Mouse (Mus musculus) heart, postnatal 0 days (tissue): Measurements from ENCODE around the gene Slc10a6. TPM values are rescaled to one million over a fixed set of nuclear protein-coding genes. Genes with fewer than 3 reads are reported as not detected.

ENCODE experiments used
- ATAC-seq: fragments of 200-750 bp; cut with Nextera tagmentation; 2 replicates; pipeline ENCODE4 v1.8.0; 2017; ENCODE audit warnings: low read depth, moderate number of reproducible peaks, moderate library complexity; ENCODE audit not compliant: insufficient read depth
- DNase-seq: peaks from one replicate; pipeline ENCODE4 v3.0.0-alpha.2; 2016; ENCODE audit warnings: low spot score
- H3K27ac ChIP-seq: fragments of 300-500 bp; sonication (generic); 2 replicates; pipeline ENCODE4 v1.5.1; 2014; ENCODE audit warnings: low read depth, mild to moderate bottlenecking
- H3K27me3 ChIP-seq: fragments of 300-500 bp; sonication (generic); 2 replicates; pipeline ENCODE4 v1.6.1; 2014; ENCODE audit warnings: low read length, mixed read lengths; ENCODE audit not compliant: control insufficient read depth, insufficient read depth
- H3K36me3 ChIP-seq: fragments of 300-500 bp; sonication (generic); replicated peaks from 2 replicates; pipeline ENCODE4 v1.6.1; 2014; ENCODE audit warnings: low read length, mixed read lengths; ENCODE audit not compliant: control insufficient read depth, insufficient read depth
- H3K4me1 ChIP-seq: fragments of 300-500 bp; sonication (generic); 2 replicates; pipeline ENCODE4 v1.6.1; 2014; ENCODE audit warnings: antibody characterized with exemption; ENCODE audit not compliant: control insufficient read depth, insufficient read depth
- H3K4me2 ChIP-seq: fragments of 300-500 bp; sonication (generic); 2 replicates; pipeline ENCODE4 v1.6.1; 2014; ENCODE audit warnings: low read depth, mild to moderate bottlenecking, low read length, moderate library complexity
- H3K4me3 ChIP-seq: fragments of 300-500 bp; sonication (generic); 2 replicates; pipeline ENCODE4 v1.5.1; 2014; ENCODE audit warnings: low read depth, low read length
- H3K9ac ChIP-seq: fragments of 300-500 bp; sonication (generic); replicated peaks from 2 replicates; pipeline ENCODE4 v1.6.1; 2014; ENCODE audit warnings: low read depth, low read length, mixed read lengths
- H3K9me3 ChIP-seq: fragments of 300-500 bp; sonication (generic); replicated peaks from 2 replicates; pipeline ENCODE4 v1.6.1; 2016; ENCODE audit warnings: low read length; ENCODE audit not compliant: control insufficient read depth
- CTCF ChIP-seq: IDR thresholded peaks from 2 replicates; pipeline ENCODE4 v1.5.1; 2016; ENCODE audit warnings: antibody characterized with exemption, control low read depth, low read depth
- EP300 ChIP-seq: IDR thresholded peaks from 2 replicates; pipeline ENCODE4 v1.6.1; 2016; ENCODE audit warnings: antibody characterized with exemption, low read depth
- WGBS: fragments of 180-500 bp; shearing (Covaris S2); extraction: QIAGEN DNeasy Blood & Tissue Kit; methylation state at CpG from one replicate; pipeline ENCODE4 v1.1.7; 2014; 5-methylcytosine and 5-hydroxymethylcytosine counted together
- polyA plus RNA-seq: library from polyadenylated mRNA; unstranded; fragments of >200 nt; fragmentation: Nextera tagmentation; extraction: Ambion mirVana; gene quantifications from 2 replicates; pipeline ENCODE4 v1.2.1, GENCODE M21; 2015
- total RNA-seq: library from RNA; depleted of rRNA; stranded (reverse); fragments of >200 nt; gene quantifications from 2 replicates; pipeline ENCODE4 v1.2.3, GENCODE M21; 2014; ENCODE audit warnings: low replicate concordance

The Slc10a6 gene
- total and polyA plus RNA-seq, 2 experiments from 2014 or later = 1.7 to 9.6 TPM

GRCm38 (mm10) chr5:103637162-103637561, 8.0 kb upstream of the Slc10a6 start:
- Histone ChIP-seq H3K27me3 (no peaks in the 10 kb centered on the region), H3K4me3 (no peak overlapping the region), H3K27ac (no peak overlapping the region), H3K4me1 (no peaks in the 10 kb centered on the region), H3K9me3 (no peaks in the 10 kb centered on the region), H3K36me3 (no peaks in the 10 kb centered on the region), H3K9ac (no peak overlapping the region), H3K4me2 (no peak overlapping the region)
- DNase-seq (no peak), ATAC-seq (no peak)
- TF ChIP-seq EP300 = no peak
- TF ChIP-seq CTCF = no peak
- WGBS = 87% methylated on average over 2 of the region's 2 CpGs

- Histone ChIP-seq H3K9ac (no peak overlapping the region; the same call in 1 of the 2 replicates), H3K4me3 (no peak overlapping the region), H3K27me3 (no peaks in the 10 kb centered on the region), H3K36me3 (no peaks in the 10 kb centered on the region), H3K27ac (peak overlapping the region; percentile 95), H3K9me3 (no peaks in the 10 kb centered on the region), H3K4me1 (peaks cover 22% of the 10 kb centered on the region), H3K4me2 (peak overlapping the region; percentile 48; the same call in 1 of the 2 replicates)
- 53% methylated on average over 9 of the region's 9 CpGs for WGBS
- TF ChIP-seq EP300 = no peak
- TF ChIP-seq CTCF = no peak
- no peak for ATAC-seq
- no peak for DNase-seq
Observed at GRCm38 (mm10) chr5:103629854-103630580, 814 bp upstream of the Slc10a6 start.

- WGBS = 64% methylated on average over 6 of the region's 6 CpGs
- DNase-seq = no peak
- no peak for ATAC-seq
- peak overlapping the region; percentile 14 for H3K4me3 ChIP-seq
- H3K27ac ChIP-seq = peak overlapping the region; percentile 95
- no peaks in the 10 kb centered on the region for H3K27me3 ChIP-seq
- H3K4me1 ChIP-seq = peaks cover 22% of the 10 kb centered on the region
- H3K9me3 ChIP-seq = no peaks in the 10 kb centered on the region
- peak overlapping the region; percentile 48 for H3K4me2 ChIP-seq
- H3K9ac ChIP-seq = no peak overlapping the region
- H3K36me3 ChIP-seq = no peaks in the 10 kb centered on the region
- TF ChIP-seq CTCF = no peak
- TF ChIP-seq EP300 = no peak
Observed at GRCm38 (mm10) chr5:103628499-103628898, 704 bp downstream of the Slc10a6 start.

- H3K36me3 ChIP-seq = no peaks in the 10 kb centered on the region
- no peak for DNase-seq
Observed at GRCm38 (mm10) chr5:103624831-103625230, 4.4 kb downstream of the Slc10a6 start.

GRCm38 (mm10) chr5:103622321-103622720, 6.9 kb downstream of the Slc10a6 start:
- ATAC-seq = no peak
- Histone ChIP-seq H3K27me3 (no peaks in the 10 kb centered on the region), H3K4me1 (peaks cover 15% of the 10 kb centered on the region; the same call in 1 of the 2 replicates), H3K36me3 (no peaks in the 10 kb centered on the region; the same call in 1 of the 2 replicates), H3K4me2 (no peak overlapping the region), H3K9me3 (no peaks in the 10 kb centered on the region), H3K4me3 (no peak overlapping the region), H3K9ac (no peak overlapping the region), H3K27ac (peak overlapping the region; percentile 17; the same call in 1 of the 2 replicates)
- DNase-seq = no peak
- 62% methylated on average over 5 of the region's 5 CpGs for WGBS
- TF ChIP-seq CTCF (no peak), EP300 (no peak)

More at GRCm38 (mm10) chr5:103624831-103625230, 4.4 kb downstream of the Slc10a6 start:
- H3K27ac ChIP-seq = no peak overlapping the region
- TF ChIP-seq CTCF (no peak), EP300 (no peak)
- no peak overlapping the region for H3K4me3 ChIP-seq
- no peak overlapping the region for H3K4me2 ChIP-seq
- H3K27me3 ChIP-seq = no peaks in the 10 kb centered on the region
- peaks cover 31% of the 10 kb centered on the region for H3K4me1 ChIP-seq
- WGBS = 75% methylated on average over 5 of the region's 5 CpGs
- no peak overlapping the region for H3K9ac ChIP-seq
- H3K9me3 ChIP-seq = no peaks in the 10 kb centered on the region
- ATAC-seq = no peak
